Mouse (Mus musculus) cortical plate, adult 2 months (tissue): ENCODE data around the gene Tent2.

Experiments
- CTCF ChIP-seq: fragments of 200-500 bp; IDR thresholded peaks from 2 replicates; pipeline ENCODE4 v1.5.1; 2011; ENCODE audit warnings: mild to moderate bottlenecking, control low read depth, low read length; ENCODE audit not compliant: insufficient read depth; ENCODE audit errors: extremely low read depth
- POLR2A ChIP-seq: fragments of 200-500 bp; IDR thresholded peaks from 2 replicates; pipeline ENCODE4 v1.6.1; 2011; ENCODE audit warnings: mild to moderate bottlenecking, low read length, control low read depth; ENCODE audit not compliant: insufficient read depth; ENCODE audit errors: extremely low read depth

- TF ChIP-seq POLR2A (no peak), CTCF (no peak)
Measured at GRCm38 (mm10) chr13:93158261-93158660, 33.9 kb downstream of the Tent2 start.
